Mouse (Mus musculus) liver, postnatal 0 days (tissue): Measurements from ENCODE around the gene Bcat2.

Source experiments
- CTCF ChIP-seq: sonication (generic); IDR thresholded peaks from 2 replicates; pipeline ENCODE4 v1.5.1; 2016; ENCODE audit warnings: antibody characterized with exemption, low read depth
- EP300 ChIP-seq: IDR thresholded peaks from 2 replicates; pipeline ENCODE4 v1.6.1; 2016; ENCODE audit warnings: antibody characterized with exemption, low read depth, mild to moderate bottlenecking

GRCm38 (mm10) chr7:45544525-45544924 is 25.4 kb upstream of the Bcat2 start:
- TF ChIP-seq CTCF: peak; percentile 51
- no peak for TF ChIP-seq EP300
